Mouse (Mus musculus) small intestine, adult 2 months (tissue): ENCODE measurements around the gene Acsbg1. TPM values are rescaled to one million over a fixed set of nuclear protein-coding genes. Genes with fewer than 3 reads are reported as not detected.
"Not testable (repeated sequence)": the region's sequence is repeated elsewhere in the genome, so short reads cannot be mapped to it uniquely, and the experiment has no call there.

ENCODE experiments used
- H3K27ac ChIP-seq: fragments of 200-500 bp; 2 replicates; pipeline ENCODE4 v1.5.1; 2012; ENCODE audit warnings: low read depth, low read length, control low read depth, inconsistent platforms; ENCODE audit not compliant: insufficient read depth
- H3K27me3 ChIP-seq: fragments of 200-500 bp; 2 replicates; pipeline ENCODE4 v1.6.1; 2012; ENCODE audit warnings: mild to moderate bottlenecking, moderate library complexity, low read length, inconsistent platforms; ENCODE audit not compliant: control insufficient read depth, insufficient read depth
- H3K36me3 ChIP-seq: fragments of 200-500 bp; 2 replicates; pipeline ENCODE4 v1.6.1; 2012; ENCODE audit warnings: mild to moderate bottlenecking, low read length, control low read depth, inconsistent platforms; ENCODE audit not compliant: control insufficient read depth, insufficient read depth
- H3K4me1 ChIP-seq: fragments of 200-500 bp; 2 replicates; pipeline ENCODE4 v1.6.1; 2012; ENCODE audit warnings: low read length, inconsistent platforms, mixed read lengths; ENCODE audit not compliant: control insufficient read depth, insufficient read depth, insufficient read length
- H3K4me3 ChIP-seq: fragments of 200-500 bp; 2 replicates; pipeline ENCODE4 v1.5.1; 2012; ENCODE audit warnings: low read depth, mild to moderate bottlenecking, control low read depth, inconsistent platforms, low read length, moderate library complexity
- CTCF ChIP-seq: fragments of 200-500 bp; IDR thresholded peaks from 2 replicates; pipeline ENCODE4 v1.5.1; 2012; ENCODE audit warnings: low read depth, mild to moderate bottlenecking, control low read depth, inconsistent platforms, low read length, moderate library complexity, mixed read lengths; ENCODE audit not compliant: insufficient replicate concordance, insufficient read length; ENCODE audit errors: extremely low read depth
- POLR2A ChIP-seq: fragments of 200-500 bp; IDR thresholded peaks from 2 replicates; pipeline ENCODE4 v1.6.1; 2012; ENCODE audit warnings: low read depth, mild to moderate bottlenecking, control low read depth, inconsistent platforms, low read length, moderate library complexity
- WGBS: fragments of 180-500 bp; shearing (Covaris S2); methylation state at CpG from one replicate; pipeline ENCODE4 v1.1.7; 2018; 5-methylcytosine and 5-hydroxymethylcytosine counted together
- polyA plus RNA-seq: library from polyadenylated mRNA; depleted of rRNA; stranded (reverse); fragments of >200 nt; gene quantifications from 2 replicates; pipeline ENCODE4 v1.2.3, GENCODE M21; 2012

Acsbg1 gene
- polyA plus RNA-seq, 1 experiment, result 1.9 TPM

DNA sequence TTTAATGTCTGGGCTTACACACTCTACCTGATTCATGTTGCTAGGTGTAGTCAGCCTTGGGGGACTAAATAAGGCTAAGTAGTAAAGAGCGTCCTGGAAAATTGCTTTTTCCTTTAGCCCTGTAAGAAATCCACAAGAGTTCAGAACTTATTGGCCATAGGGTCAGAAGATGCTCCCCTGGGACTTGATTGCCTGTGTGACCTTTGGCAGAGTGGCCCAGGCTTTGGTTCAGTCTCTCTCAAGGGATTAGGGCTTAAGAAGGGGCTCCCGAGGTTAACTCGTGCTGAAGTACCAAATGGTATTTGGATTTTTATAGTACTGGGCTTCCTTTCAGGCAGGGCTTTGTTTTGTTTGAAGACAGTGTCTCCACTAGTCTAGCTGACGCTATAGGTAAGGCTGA is 73.8 kb downstream of the Acsbg1 start:
- H3K27ac ChIP-seq, result no peak overlapping the region
- 33% methylated on average over 4 of the region's 4 CpGs for WGBS
- H3K4me1 ChIP-seq, result no peaks in the 10 kb centered on the region; the same call in 1 of the 2 replicates
- peaks cover 18% of the 10 kb centered on the region for H3K36me3 ChIP-seq
- no peaks in the 10 kb centered on the region for H3K27me3 ChIP-seq
- H3K4me3 ChIP-seq, result no peak overlapping the region
- TF ChIP-seq CTCF, result no peak
- no peak for TF ChIP-seq POLR2A

- WGBS, result under 1% methylated on average over 67 of the region's 73 CpGs
- Histone ChIP-seq H3K27me3 (no peaks in the 10 kb centered on the region), H3K27ac (peak within 1 kb of the TSS; percentile 18)
These were observed 75.2 kb downstream of the Acsbg1 start, which contains the start of gene Idh3a for GRCm38 (mm10) chr9:54586199-54587061. Gene Idh3a (plus strand): TSS chr9:54586334.

GRCm38 (mm10) chr9:54585839-54586198 is 75.9 kb downstream of the Acsbg1 start:
- Histone ChIP-seq H3K4me1 (no peaks in the 10 kb centered on the region; the same call in 1 of the 2 replicates), H3K27ac (no peak overlapping the region), H3K36me3 (peaks cover 6% of the 10 kb centered on the region), H3K27me3 (no peaks in the 10 kb centered on the region), H3K4me3 (peak overlapping the region; percentile 73)
- no peak for TF ChIP-seq CTCF
- TF ChIP-seq POLR2A, result no peak
- WGBS, result 28% methylated on average over 5 of the region's 5 CpGs

More at GRCm38 (mm10) chr9:54586199-54587061, 75.2 kb downstream of the Acsbg1 start, which contains the start of gene Idh3a:
- H3K4me3 ChIP-seq, result peak within 1 kb of the TSS; percentile 73
- peak; percentile 71 for TF ChIP-seq POLR2A
- TF ChIP-seq CTCF, result no peak
- no peaks in the 10 kb centered on the region; the same call in 1 of the 2 replicates for H3K4me1 ChIP-seq
- peaks cover 8% of the 10 kb centered on the region for H3K36me3 ChIP-seq

GRCm38 (mm10) chr9:54584127-54584526 is 77.5 kb downstream of the Acsbg1 start:
- H3K4me3 ChIP-seq, H3K27me3 ChIP-seq, H3K27ac ChIP-seq, H3K4me1 ChIP-seq, H3K36me3 ChIP-seq: not testable (repeated sequence)
- 79% methylated on average over 2 of the region's 2 CpGs for WGBS

DNA sequence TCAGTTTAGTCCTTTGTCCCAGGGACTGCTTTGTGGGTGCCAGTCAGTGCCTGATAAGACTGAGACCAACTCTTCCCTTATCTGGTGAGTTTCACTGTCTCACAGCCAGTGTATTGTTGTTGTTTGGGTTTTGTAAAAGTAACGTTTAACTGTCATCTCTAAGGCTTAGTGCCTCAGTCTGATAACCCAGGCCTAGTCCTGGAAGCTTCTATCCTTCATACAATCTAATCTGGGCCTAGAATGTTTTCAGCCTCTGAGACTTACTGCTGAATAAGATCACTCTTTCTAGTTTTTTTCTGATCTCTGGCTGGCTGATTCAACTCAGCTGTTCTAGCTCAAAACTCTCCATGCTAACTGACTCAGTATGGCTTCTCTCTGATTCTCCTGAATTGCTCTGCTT is 78.0 kb downstream of the Acsbg1 start:
- H3K27ac ChIP-seq, result no peak overlapping the region
- WGBS, result 51% methylated on average over 1 of the region's 1 CpGs
- H3K4me1 ChIP-seq, result no peaks in the 10 kb centered on the region; the same call in 1 of the 2 replicates
- H3K27me3 ChIP-seq, result no peaks in the 10 kb centered on the region
- no peak overlapping the region for H3K4me3 ChIP-seq
- H3K36me3 ChIP-seq, result no peaks in the 10 kb centered on the region
- no peak for TF ChIP-seq CTCF
- no peak for TF ChIP-seq POLR2A

GRCm38 (mm10) chr9:54571130-54571839 is 90.4 kb downstream of the Acsbg1 start:
- no peaks in the 10 kb centered on the region for H3K27me3 ChIP-seq
- no peak overlapping the region for H3K4me3 ChIP-seq
- H3K4me1 ChIP-seq, result peaks cover 13% of the 10 kb centered on the region; the same call in 1 of the 2 replicates
- no peaks in the 10 kb centered on the region for H3K36me3 ChIP-seq
- TF ChIP-seq POLR2A (no peak), CTCF (no peak)
- WGBS, result 22% methylated on average over 9 of the region's 9 CpGs
- peak overlapping the region; percentile 93 for H3K27ac ChIP-seq

DNA sequence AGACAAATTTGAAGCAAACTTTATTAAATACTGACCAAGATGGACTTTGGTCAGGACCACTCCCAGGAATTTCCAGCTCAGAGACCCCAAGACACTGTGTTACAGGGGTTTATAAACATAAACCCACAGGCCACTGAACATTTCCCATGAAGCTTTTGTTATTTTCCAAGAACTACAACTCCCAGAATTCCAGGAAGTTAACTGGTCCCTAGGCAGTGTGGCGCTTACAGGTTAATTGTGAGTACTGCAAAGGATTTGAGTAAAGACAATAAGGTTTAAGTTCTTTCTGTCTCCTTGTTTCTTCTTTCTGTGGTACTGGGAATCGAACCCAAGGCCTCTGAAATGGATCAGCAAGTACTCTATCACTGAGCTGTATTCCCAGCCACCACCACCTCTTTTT is 92.9 kb downstream of the Acsbg1 start:
- no peaks in the 10 kb centered on the region for H3K27me3 ChIP-seq
- H3K4me1 ChIP-seq, result peaks cover 13% of the 10 kb centered on the region; the same call in 1 of the 2 replicates
- H3K27ac ChIP-seq, result no peak overlapping the region
- 24% methylated on average over 2 of the region's 2 CpGs for WGBS
- TF ChIP-seq POLR2A (no peak), CTCF (no peak)
- no peak overlapping the region for H3K4me3 ChIP-seq
- H3K36me3 ChIP-seq, result no peaks in the 10 kb centered on the region
